Mouse (Mus musculus): ENCODE results near the gene Twnk. TPM values are rescaled to one million over a fixed set of nuclear protein-coding genes. Genes with fewer than 3 reads are reported as not detected.

Twnk gene
- polyA plus RNA-seq, 2 experiments from 2014 or later, result 8.6 to 20.3 TPM

GRCm38 (mm10) chr19:45003740-45004516 is 1.5 kb upstream of the Twnk start:
- no peak for ATAC-seq

- ATAC-seq, result peak; percentile 96
These were observed 672 bp downstream of the Twnk start, which contains the start of gene Mrpl43 for GRCm38 (mm10) chr19:45005957-45006712. Mrpl43 (minus strand) TSS chr19:45006442.

- no peak for ATAC-seq
These were observed 1.6 kb downstream of the Twnk start for GRCm38 (mm10) chr19:45007021-45007420.

GRCm38 (mm10) chr19:45007425-45008191 is 2.1 kb downstream of the Twnk start:
- no peak for ATAC-seq

- ATAC-seq, result no peak
These were observed 5.2 kb downstream of the Twnk start for GRCm38 (mm10) chr19:45010646-45011045.

- no peak for ATAC-seq
These were observed 6.8 kb downstream of the Twnk start for GRCm38 (mm10) chr19:45012219-45012618.

GRCm38 (mm10) chr19:45012636-45013035 is 7.2 kb downstream of the Twnk start:
- ATAC-seq, result no peak

GRCm38 (mm10) chr19:45013581-45014225 is 8.2 kb downstream of the Twnk start:
- ATAC-seq, result no peak

- ATAC-seq, result peak; percentile 27
These were observed 9.0 kb downstream of the Twnk start, which contains the start of gene Lzts2 for GRCm38 (mm10) chr19:45014335-45014971. Lzts2 (plus strand) TSS chr19:45014414.

GRCm38 (mm10) chr19:45014981-45015402 is 9.5 kb downstream of the Twnk start:
- ATAC-seq, result peak; percentile 24

- peak; percentile 78 for ATAC-seq
These were observed 10.2 kb downstream of the Twnk start for GRCm38 (mm10) chr19:45015518-45016281.

GRCm38 (mm10) chr19:45016341-45017215 is 11.1 kb downstream of the Twnk start:
- ATAC-seq, result no peak

GRCm38 (mm10) chr19:45017216-45017771 is 11.8 kb downstream of the Twnk start:
- ATAC-seq, result no peak

- no peak for ATAC-seq
These were observed 12.4 kb downstream of the Twnk start for GRCm38 (mm10) chr19:45017909-45018308.

- ATAC-seq, result no peak
These were observed 12.9 kb downstream of the Twnk start for GRCm38 (mm10) chr19:45018351-45018831.

- ATAC-seq, result no peak
These were observed 14.9 kb downstream of the Twnk start for GRCm38 (mm10) chr19:45020348-45020747.

GRCm38 (mm10) chr19:45021362-45021761 is 15.9 kb downstream of the Twnk start:
- no peak for ATAC-seq

GRCm38 (mm10) chr19:45023993-45024392 is 18.5 kb downstream of the Twnk start:
- ATAC-seq, result no peak

GRCm38 (mm10) chr19:45024775-45025174 is 19.3 kb downstream of the Twnk start:
- ATAC-seq, result no peak

Measured in CD4-positive, CD25-positive, alpha-beta regulatory T cell, adult 4 months (primary cell).